Mouse (Mus musculus): ENCODE data around the gene Mysm1. TPM values are rescaled to one million over a fixed set of nuclear protein-coding genes. Genes with fewer than 3 reads are reported as not detected.

The Mysm1 gene
- polyA plus RNA-seq (2012; rRNA removed) = 3.8 and 4.9 TPM in 2 replicates

GRCm38 (mm10) chr4:94978590-94979499 is at the start of gene Mysm1:
Gene Mysm1 (minus strand): TSS chr4:94979100.

DNA sequence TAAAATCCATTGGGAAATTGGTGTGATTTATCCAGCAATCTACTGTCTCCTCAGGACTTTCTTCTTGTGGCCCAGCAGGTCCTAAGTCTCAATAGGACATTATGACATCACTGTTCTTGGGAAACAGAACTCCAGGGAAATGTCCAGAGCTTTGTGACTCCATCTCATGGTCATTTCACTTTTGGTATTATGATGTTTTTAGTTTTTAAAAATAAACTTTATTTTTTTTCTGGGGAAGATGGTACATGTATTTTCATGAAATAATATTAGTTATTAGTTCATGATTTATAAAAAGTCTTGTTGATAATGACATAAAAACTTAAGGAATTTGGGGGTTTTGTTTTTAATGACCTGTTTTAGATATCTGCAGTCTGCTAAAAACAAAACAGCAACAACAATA is 50.2 kb downstream of the Mysm1 start, which contains the start of gene Eqtn:
Eqtn (minus strand) TSS at position 101 of the 400 bp plus-strand sequence.

Other genes with a start within 250 kb of the Mysm1 start
- gene Tek, start 239.8 kb downstream of the Mysm1 start, polyA plus RNA-seq (2012; rRNA removed) = 2.6 TPM in 2 replicates
- gene Eqtn, start 50.3 kb downstream of the Mysm1 start, polyA plus RNA-seq (2012; rRNA removed) = 0.08 TPM in 2 replicates
- gene Jun, start 73.1 kb upstream of the Mysm1 start, polyA plus RNA-seq (2012; rRNA removed) = 2.1 and 2.6 TPM in 2 replicates